ENCODE assay signal across 8 mouse cellular contexts in genomic region chr6:127853771-127854687, GRCm38 (mm10). TPM values are rescaled to one million over a fixed set of nuclear protein-coding genes. Genes with fewer than 3 reads are reported as not detected.
A peak's percentile ranks its signal among the peaks of the same experiment; 100 is the strongest.
DNase-seq lines count a peak whose midpoint lies in the region; ATAC-seq lines count a peak whose summit lies in the region.

No protein-coding gene starts in this region.

- H3K4me3 ChIP-seq in heart, embryonic 16.5 days (ENCODE audit: low read length): peak overlapping the region; percentile 9; the same call in 1 of the 2 replicates

- H3K27ac ChIP-seq in heart, embryonic 16.5 days (ENCODE audit: low read length): peak overlapping the region; percentile 24

- H3K4me1 ChIP-seq in heart, embryonic 16.5 days (ENCODE audit: control insufficient read depth, insufficient read depth, low read length): peaks cover 8% of the 10 kb centered on the region; the same call in 1 of the 2 replicates

- H3K4me2 ChIP-seq in heart, embryonic 16.5 days (ENCODE audit: low read depth, low read length): peak overlapping the region; percentile 41

- H3K9me3 ChIP-seq in heart, embryonic 16.5 days (replicated peaks; ENCODE audit: control insufficient read depth, low read length): no peaks in the 10 kb centered on the region

- DNase-seq in cerebellum, adult 9-10 months: peak; percentile 9
- no peak for DNase-seq in cerebellum, adult 11-12 months
- peak; percentile 19 for DNase-seq in embryo, embryonic 9.5 days (ENCODE audit: extremely low spot score)
- peak; percentile 82 for DNase-seq in lung, postnatal 25 days (ENCODE audit: low spot score)
- no peak for DNase-seq in right cerebral cortex, adult 2 months (ENCODE audit: low spot score in 2 of 2)
- DNase-seq in MN1 (ENCODE audit: low spot score): no peak
- DNase-seq in thymus, postnatal 36 days: no peak

- H3K27me3 ChIP-seq in heart, embryonic 16.5 days (ENCODE audit: control insufficient read depth, insufficient read depth, low read length): 0 out of 2 replicates have a peak, but pooled peaks cover 2% of the 10 kb centered on the region

- ATAC-seq in heart, embryonic 16.5 days (replicated peaks; ENCODE audit: extremely low read depth, insufficient read depth, low FRiP score): 0 out of 2 replicates have a peak, but pooled peaks have one; percentile 45

- 17% methylated on average over 16 of the region's 16 CpGs for WGBS in heart, embryonic 16.5 days

- no peak overlapping the region for H3K9ac ChIP-seq in heart, embryonic 16.5 days (ENCODE audit: low read length)

- H3K36me3 ChIP-seq in heart, embryonic 16.5 days (ENCODE audit: control insufficient read depth, insufficient read depth): no peaks in the 10 kb centered on the region

RNA-seq across cellular contexts. Expression of gene Tspan11, which starts 33.4 kb away (rescaled TPM):
- polyA plus RNA-seq in heart, embryonic 16.5 days (2015; fragmentation: Nextera tagmentation; extraction: Ambion mirVana): 2.6 and 3.2 TPM in 2 replicates

Comparison
In these comparisons a context has a peak if more than half of its experiments do, and no peak if none do; other contexts are left out.
1. DNase-seq: peak in cerebellum, adult 9-10 months (single experiment), embryo, embryonic 9.5 days (single experiment) and lung, postnatal 25 days (single experiment); none in cerebellum, adult 11-12 months (single experiment), right cerebral cortex, adult 2 months (0 of 2), MN1 (single experiment) and thymus, postnatal 36 days (0 of 2).